Mouse (Mus musculus): ENCODE data around the gene Itga8. TPM values are rescaled to one million over a fixed set of nuclear protein-coding genes. Genes with fewer than 3 reads are reported as not detected.

The Itga8 gene
- polyA plus RNA-seq (2012; rRNA removed): 4.0 and 4.3 TPM in 2 replicates

GRCm38 (mm10) chr2:12301431-12302170 lies at the start of gene Itga8:
Gene Itga8, minus strand, starts transcription at chr2:12301922.

Other genes starting within 250 kb of the Itga8 start
- 61.1 and 106 TPM in 2 replicates for gene Mindy3, start 117.5 kb upstream of the Itga8 start, polyA plus RNA-seq (2012; rRNA removed)

Measured in colon, adult 2 months (tissue).